Mouse (Mus musculus) liver, postnatal 0 days (tissue): ENCODE data around the gene Sac3d1.

Experiments used
- CTCF ChIP-seq: sonication (generic); IDR thresholded peaks from 2 replicates; pipeline ENCODE4 v1.5.1; 2016; ENCODE audit warnings: antibody characterized with exemption, low read depth
- EP300 ChIP-seq: IDR thresholded peaks from 2 replicates; pipeline ENCODE4 v1.6.1; 2016; ENCODE audit warnings: antibody characterized with exemption, low read depth, mild to moderate bottlenecking

GRCm38 (mm10) chr19:6140374-6140677, 21.9 kb upstream of the Sac3d1 start:
- TF ChIP-seq EP300 (no peak), CTCF (no peak)
